Mouse (Mus musculus): ENCODE measurements around the gene Syngr2.
"Not testable (repeated sequence)": the region's sequence is repeated elsewhere in the genome, so short reads cannot be mapped to it uniquely, and the experiment has no call there.

The Syngr2 gene

GRCm38 (mm10) chr11:117813867-117814266, 4.4 kb downstream of the Syngr2 start:
- DNase-seq (ENCODE audit: low spot score), result no peak

GRCm38 (mm10) chr11:117814704-117815366, 5.4 kb downstream of the Syngr2 start:
- DNase-seq (ENCODE audit: low spot score), result no peak

GRCm38 (mm10) chr11:117815850-117816249, 6.4 kb downstream of the Syngr2 start:
- not testable (repeated sequence) for DNase-seq (ENCODE audit: low spot score)

- DNase-seq (ENCODE audit: low spot score), result no peak
Observed at GRCm38 (mm10) chr11:117816389-117816996, 7.0 kb downstream of the Syngr2 start.

GRCm38 (mm10) chr11:117819095-117819494, 9.6 kb downstream of the Syngr2 start:
- no peak for DNase-seq (ENCODE audit: low spot score)

- no peak for DNase-seq (ENCODE audit: low spot score)
Observed at GRCm38 (mm10) chr11:117820173-117820572, 10.7 kb downstream of the Syngr2 start.

GRCm38 (mm10) chr11:117821868-117822267, 12.4 kb downstream of the Syngr2 start:
- DNase-seq (ENCODE audit: low spot score), result no peak

- DNase-seq (ENCODE audit: low spot score), result peak; percentile 67
Observed at GRCm38 (mm10) chr11:117822728-117823241, 13.3 kb downstream of the Syngr2 start.

GRCm38 (mm10) chr11:117823411-117823810, 13.9 kb downstream of the Syngr2 start:
- DNase-seq (ENCODE audit: low spot score), result no peak

GRCm38 (mm10) chr11:117824060-117824969, 14.8 kb downstream of the Syngr2 start:
- peak; percentile 87 for DNase-seq (ENCODE audit: low spot score)

GRCm38 (mm10) chr11:117825333-117826101, 16.0 kb downstream of the Syngr2 start, which contains the start of the genes Afmid and Tk1:
Gene Afmid (plus strand): TSS chr11:117825924.
Gene Tk1 (minus strand): TSS chr11:117826092.
- DNase-seq (ENCODE audit: low spot score), result peak; percentile 82

- no peak for DNase-seq (ENCODE audit: low spot score)
Observed at GRCm38 (mm10) chr11:117826164-117826563, 16.7 kb downstream of the Syngr2 start.

GRCm38 (mm10) chr11:117826916-117827315, 17.4 kb downstream of the Syngr2 start:
- DNase-seq (ENCODE audit: low spot score), result no peak

GRCm38 (mm10) chr11:117827386-117827785, 17.9 kb downstream of the Syngr2 start:
- DNase-seq (ENCODE audit: low spot score), result no peak

- peak; percentile 75 for DNase-seq (ENCODE audit: low spot score)
Observed at GRCm38 (mm10) chr11:117828149-117828887, 18.9 kb downstream of the Syngr2 start.

GRCm38 (mm10) chr11:117828888-117829604, 19.6 kb downstream of the Syngr2 start:
- DNase-seq (ENCODE audit: low spot score), result peak; percentile 59

GRCm38 (mm10) chr11:117829671-117830215, 20.3 kb downstream of the Syngr2 start:
- peak; percentile 73 for DNase-seq (ENCODE audit: low spot score)

- DNase-seq (ENCODE audit: low spot score), result no peak
Observed at GRCm38 (mm10) chr11:117830401-117830800, 20.9 kb downstream of the Syngr2 start.

GRCm38 (mm10) chr11:117832086-117832969, 22.9 kb downstream of the Syngr2 start:
- peak; percentile 92 for DNase-seq (ENCODE audit: low spot score)
